Mouse (Mus musculus): ENCODE measurements around the gene Nubp1. TPM values are rescaled to one million over a fixed set of nuclear protein-coding genes. Genes with fewer than 3 reads are reported as not detected.

Nubp1 gene
- polyA plus RNA-seq, 1 experiment from 2014 or later, result 61.8 TPM

DNA sequence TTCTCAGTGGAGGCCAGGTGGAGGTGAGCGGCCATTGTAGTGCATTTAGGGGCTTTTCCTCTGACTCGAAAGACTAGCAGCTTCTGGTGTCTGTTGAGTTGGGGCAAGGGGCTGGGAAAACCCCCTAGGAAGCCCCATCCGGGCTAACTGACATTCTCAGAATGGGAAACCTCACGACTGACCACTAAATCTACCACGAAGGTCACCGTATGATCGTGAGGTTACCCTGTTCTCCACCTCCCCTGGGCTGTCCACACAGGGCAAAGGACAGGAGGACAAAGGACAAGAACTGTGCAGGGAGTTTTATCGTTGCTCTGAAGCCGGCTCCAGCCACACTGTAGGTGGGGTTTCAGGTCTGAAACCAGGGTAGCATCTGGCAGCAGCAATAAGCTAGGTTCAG is 37.2 kb downstream of the Nubp1 start:
- no peak overlapping the region for H3K9ac ChIP-seq
- no peak for ATAC-seq (ENCODE audit: insufficient number of reproducible peaks, insufficient read depth, low FRiP score, low TSS enrichment)
- H3K27ac ChIP-seq, result no peak overlapping the region
- H3K4me1 ChIP-seq, result peaks cover 19% of the 10 kb centered on the region
- H3K4me3 ChIP-seq, result no peak overlapping the region
- H3K4me2 ChIP-seq (replicated peaks), result no peak overlapping the region
- 86% methylated on average over 9 of the region's 9 CpGs for WGBS
- H3K9me3 ChIP-seq, result no peaks in the 10 kb centered on the region
- no peaks in the 10 kb centered on the region for H3K36me3 ChIP-seq
- no peaks in the 10 kb centered on the region for H3K27me3 ChIP-seq

GRCm38 (mm10) chr16:10451906-10452305 is 40.2 kb downstream of the Nubp1 start:
- no peaks in the 10 kb centered on the region for H3K36me3 ChIP-seq
- ATAC-seq (ENCODE audit: insufficient number of reproducible peaks, insufficient read depth, low FRiP score, low TSS enrichment), result no peak
- H3K27me3 ChIP-seq, result no peaks in the 10 kb centered on the region
- peaks cover 7% of the 10 kb centered on the region for H3K4me1 ChIP-seq
- 75% methylated on average over 2 of the region's 2 CpGs for WGBS
- H3K9ac ChIP-seq, result no peak overlapping the region
- no peak overlapping the region for H3K4me3 ChIP-seq
- H3K4me2 ChIP-seq (replicated peaks), result no peak overlapping the region
- H3K27ac ChIP-seq, result no peak overlapping the region
- no peaks in the 10 kb centered on the region for H3K9me3 ChIP-seq

- peaks cover 5% of the 10 kb centered on the region for H3K4me1 ChIP-seq
- no peak overlapping the region for H3K4me2 ChIP-seq (replicated peaks)
- H3K9ac ChIP-seq, result no peak overlapping the region
- no peak overlapping the region for H3K27ac ChIP-seq
- no peak for ATAC-seq (ENCODE audit: insufficient number of reproducible peaks, insufficient read depth, low FRiP score, low TSS enrichment)
- no peaks in the 10 kb centered on the region for H3K36me3 ChIP-seq
- no peaks in the 10 kb centered on the region for H3K27me3 ChIP-seq
- no peaks in the 10 kb centered on the region for H3K9me3 ChIP-seq
- 80% methylated on average over 8 of the region's 8 CpGs for WGBS
- H3K4me3 ChIP-seq, result no peak overlapping the region
These were observed 40.7 kb downstream of the Nubp1 start for GRCm38 (mm10) chr16:10452445-10452896.

GRCm38 (mm10) chr16:10453872-10454582 is 42.3 kb downstream of the Nubp1 start:
- Histone ChIP-seq H3K27me3 (no peaks in the 10 kb centered on the region), H3K9ac (no peak overlapping the region), H3K4me1 (no peaks in the 10 kb centered on the region), H3K36me3 (no peaks in the 10 kb centered on the region), H3K9me3 (no peaks in the 10 kb centered on the region), H3K4me3 (no peak overlapping the region), H3K4me2 (replicated peaks) (no peak overlapping the region), H3K27ac (no peak overlapping the region)
- whole genome bisulfite sequencing, result 82% methylated on average over 6 of the region's 6 CpGs
- no peak for ATAC-seq (ENCODE audit: insufficient number of reproducible peaks, insufficient read depth, low FRiP score, low TSS enrichment)

- Histone ChIP-seq H3K4me2 (replicated peaks) (no peak overlapping the region), H3K4me1 (no peaks in the 10 kb centered on the region), H3K27me3 (no peaks in the 10 kb centered on the region), H3K27ac (no peak overlapping the region), H3K4me3 (no peak overlapping the region), H3K9me3 (no peaks in the 10 kb centered on the region), H3K9ac (no peak overlapping the region), H3K36me3 (no peaks in the 10 kb centered on the region)
- no peak for ATAC-seq (ENCODE audit: insufficient number of reproducible peaks, insufficient read depth, low FRiP score, low TSS enrichment)
- 28% methylated on average over 3 of the region's 3 CpGs for whole genome bisulfite sequencing
These were observed 42.8 kb downstream of the Nubp1 start for GRCm38 (mm10) chr16:10454583-10454974.

DNA sequence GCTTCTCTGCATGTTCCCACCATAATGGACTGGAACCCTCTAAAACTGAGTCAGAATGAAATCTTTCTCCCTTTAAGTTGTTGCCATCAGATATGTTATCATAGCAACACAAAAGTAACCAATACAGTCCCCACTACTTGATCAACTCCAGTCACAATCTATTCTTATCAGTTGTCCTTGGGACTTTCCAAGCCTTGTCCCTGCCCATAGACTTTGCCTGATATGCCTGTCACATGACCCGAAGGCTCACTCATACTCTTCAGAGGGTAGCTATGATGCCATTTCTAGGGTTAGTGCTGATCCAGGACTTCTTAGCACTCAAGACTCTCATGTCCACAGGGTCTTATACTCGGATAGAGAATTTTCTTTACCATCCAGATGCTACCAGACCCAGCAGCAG is 48.4 kb downstream of the Nubp1 start:
- Histone ChIP-seq H3K9ac (no peak overlapping the region), H3K27ac (no peak overlapping the region), H3K4me2 (replicated peaks) (no peak overlapping the region), H3K9me3 (no peaks in the 10 kb centered on the region), H3K4me1 (no peaks in the 10 kb centered on the region), H3K36me3 (no peaks in the 10 kb centered on the region), H3K4me3 (no peak overlapping the region), H3K27me3 (no peaks in the 10 kb centered on the region)
- WGBS, result 73% methylated on average over 2 of the region's 2 CpGs
- no peak for ATAC-seq (ENCODE audit: insufficient number of reproducible peaks, insufficient read depth, low FRiP score, low TSS enrichment)

DNA sequence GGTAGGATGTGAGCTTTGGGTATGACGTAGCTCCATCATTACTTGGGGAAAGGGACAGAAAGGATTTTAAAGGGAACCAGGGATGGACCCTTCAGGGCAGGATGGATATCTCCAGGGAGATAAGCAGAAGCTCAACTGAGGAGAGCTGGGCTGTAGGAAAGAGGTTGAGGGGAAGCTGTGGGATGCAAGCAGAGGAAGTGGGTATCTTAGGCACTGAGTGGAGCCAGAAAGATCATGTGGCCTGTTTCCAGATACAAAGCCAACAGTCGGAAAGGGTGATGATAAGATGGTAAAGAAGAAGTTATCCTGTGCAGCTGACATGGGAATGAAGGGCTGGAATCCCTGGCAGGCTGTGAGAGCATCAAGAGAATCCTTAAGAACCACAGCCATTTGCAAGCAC is 49.4 kb downstream of the Nubp1 start:
- WGBS, result 81% methylated on average over 2 of the region's 2 CpGs
- H3K4me3 ChIP-seq, result no peak overlapping the region
- H3K9ac ChIP-seq, result no peak overlapping the region
- ATAC-seq (ENCODE audit: insufficient number of reproducible peaks, insufficient read depth, low FRiP score, low TSS enrichment), result no peak
- H3K27ac ChIP-seq, result no peak overlapping the region
- no peak overlapping the region for H3K4me2 ChIP-seq (replicated peaks)
- no peaks in the 10 kb centered on the region for H3K27me3 ChIP-seq
- H3K36me3 ChIP-seq, result no peaks in the 10 kb centered on the region
- no peaks in the 10 kb centered on the region for H3K9me3 ChIP-seq
- H3K4me1 ChIP-seq, result no peaks in the 10 kb centered on the region

DNA sequence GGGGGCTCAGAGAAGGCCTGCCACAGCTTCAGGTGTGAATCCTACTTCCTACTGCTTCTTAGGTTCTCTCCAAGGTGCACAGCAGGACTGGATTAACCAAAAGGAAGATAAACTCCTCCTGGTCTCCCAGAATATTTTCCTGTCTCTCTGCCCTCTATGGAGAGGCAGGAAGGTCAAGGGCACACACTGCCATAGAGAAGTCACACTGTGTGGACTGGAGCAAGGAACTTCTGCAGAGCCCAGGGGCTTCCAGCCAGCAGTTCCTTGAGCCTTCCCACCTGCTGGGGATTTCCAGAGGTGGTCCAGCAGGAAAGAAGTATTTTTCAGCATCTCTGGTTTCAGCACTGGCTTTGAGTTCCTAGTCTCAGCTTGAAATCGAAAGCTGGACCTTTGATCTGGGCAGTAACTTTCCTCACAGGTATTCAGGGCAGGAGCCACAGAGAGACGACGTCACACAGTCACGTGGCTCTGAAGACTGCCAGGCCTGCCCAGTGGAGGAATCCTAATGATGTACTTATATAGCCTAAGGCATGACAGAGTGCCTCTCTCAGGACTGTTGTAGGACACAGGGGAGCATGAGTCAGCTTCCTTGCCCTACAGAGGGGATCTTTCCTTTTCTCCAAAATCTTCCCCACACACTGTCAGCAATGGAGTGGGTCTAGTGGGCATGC is 53.4 kb downstream of the Nubp1 start:
- Histone ChIP-seq H3K27ac (no peak overlapping the region), H3K27me3 (no peaks in the 10 kb centered on the region), H3K4me1 (no peaks in the 10 kb centered on the region), H3K9me3 (no peaks in the 10 kb centered on the region), H3K36me3 (no peaks in the 10 kb centered on the region), H3K4me2 (replicated peaks) (no peak overlapping the region), H3K9ac (no peak overlapping the region), H3K4me3 (no peak overlapping the region)
- ATAC-seq (ENCODE audit: insufficient number of reproducible peaks, insufficient read depth, low FRiP score, low TSS enrichment), result 0 out of 2 replicates have a peak, but pooled peaks have one; percentile 35
- 21% methylated on average over 4 of the region's 4 CpGs for WGBS

GRCm38 (mm10) chr16:10467391-10468107 is 55.8 kb downstream of the Nubp1 start:
- Histone ChIP-seq H3K4me3 (no peak overlapping the region), H3K4me2 (replicated peaks) (no peak overlapping the region), H3K27me3 (no peaks in the 10 kb centered on the region), H3K9ac (no peak overlapping the region), H3K4me1 (no peaks in the 10 kb centered on the region), H3K27ac (no peak overlapping the region), H3K9me3 (no peaks in the 10 kb centered on the region), H3K36me3 (no peaks in the 10 kb centered on the region)
- 21% methylated on average over 11 of the region's 11 CpGs for WGBS
- no peak for ATAC-seq (ENCODE audit: insufficient number of reproducible peaks, insufficient read depth, low FRiP score, low TSS enrichment)

DNA sequence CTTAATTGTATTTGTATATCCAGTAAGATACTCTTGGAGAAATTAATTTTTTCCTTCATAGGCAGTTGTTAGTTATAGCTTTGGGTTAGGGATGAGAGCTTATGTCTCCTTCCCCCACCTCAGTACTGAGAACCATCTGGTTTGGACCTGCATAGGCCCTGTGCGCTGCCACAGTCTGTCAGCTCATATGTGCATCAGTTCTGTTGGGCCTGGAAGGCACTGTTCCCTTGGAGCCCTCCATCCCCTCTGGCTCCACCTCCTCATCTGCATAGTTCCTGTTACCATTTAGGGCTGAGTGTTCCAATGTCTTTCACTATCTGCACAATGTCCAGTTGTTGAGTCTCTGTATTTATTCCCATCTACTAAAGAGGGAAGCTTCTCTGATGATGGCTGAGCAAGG is 56.5 kb downstream of the Nubp1 start:
- H3K4me2 ChIP-seq (replicated peaks), result no peak overlapping the region
- no peak overlapping the region for H3K9ac ChIP-seq
- ATAC-seq (ENCODE audit: insufficient number of reproducible peaks, insufficient read depth, low FRiP score, low TSS enrichment), result no peak
- no peak overlapping the region for H3K4me3 ChIP-seq
- WGBS, result 61% methylated on average over 1 of the region's 1 CpGs
- no peak overlapping the region for H3K27ac ChIP-seq
- H3K4me1 ChIP-seq, result no peaks in the 10 kb centered on the region
- no peaks in the 10 kb centered on the region for H3K9me3 ChIP-seq
- H3K36me3 ChIP-seq, result no peaks in the 10 kb centered on the region
- H3K27me3 ChIP-seq, result no peaks in the 10 kb centered on the region

- no peaks in the 10 kb centered on the region for H3K36me3 ChIP-seq
- no peaks in the 10 kb centered on the region for H3K9me3 ChIP-seq
- ATAC-seq (ENCODE audit: insufficient number of reproducible peaks, insufficient read depth, low FRiP score, low TSS enrichment), result no peak
- no peaks in the 10 kb centered on the region for H3K4me1 ChIP-seq
- H3K9ac ChIP-seq, result no peak overlapping the region
- no peak overlapping the region for H3K27ac ChIP-seq
- WGBS, result 93% methylated on average over 3 of the region's 3 CpGs
- H3K4me2 ChIP-seq (replicated peaks), result no peak overlapping the region
- H3K27me3 ChIP-seq, result no peaks in the 10 kb centered on the region
- no peak overlapping the region for H3K4me3 ChIP-seq
These were observed 60.2 kb downstream of the Nubp1 start for GRCm38 (mm10) chr16:10471950-10472349.
